Mouse (Mus musculus): Measurements from ENCODE around the gene Srsf3. TPM values are rescaled to one million over a fixed set of nuclear protein-coding genes. Genes with fewer than 3 reads are reported as not detected.
"Not testable (repeated sequence)": the region's sequence is repeated elsewhere in the genome, so short reads cannot be mapped to it uniquely, and the experiment has no call there.

The Srsf3 gene
- polyA plus RNA-seq, 1 experiment = 141 TPM

GRCm38 (mm10) chr17:29062119-29063035 lies 29.9 kb downstream of the Srsf3 start:
- DNase-seq (ENCODE audit: extremely low spot score in 1 of 2, low spot score in 1 of 2) = no peak

DNA sequence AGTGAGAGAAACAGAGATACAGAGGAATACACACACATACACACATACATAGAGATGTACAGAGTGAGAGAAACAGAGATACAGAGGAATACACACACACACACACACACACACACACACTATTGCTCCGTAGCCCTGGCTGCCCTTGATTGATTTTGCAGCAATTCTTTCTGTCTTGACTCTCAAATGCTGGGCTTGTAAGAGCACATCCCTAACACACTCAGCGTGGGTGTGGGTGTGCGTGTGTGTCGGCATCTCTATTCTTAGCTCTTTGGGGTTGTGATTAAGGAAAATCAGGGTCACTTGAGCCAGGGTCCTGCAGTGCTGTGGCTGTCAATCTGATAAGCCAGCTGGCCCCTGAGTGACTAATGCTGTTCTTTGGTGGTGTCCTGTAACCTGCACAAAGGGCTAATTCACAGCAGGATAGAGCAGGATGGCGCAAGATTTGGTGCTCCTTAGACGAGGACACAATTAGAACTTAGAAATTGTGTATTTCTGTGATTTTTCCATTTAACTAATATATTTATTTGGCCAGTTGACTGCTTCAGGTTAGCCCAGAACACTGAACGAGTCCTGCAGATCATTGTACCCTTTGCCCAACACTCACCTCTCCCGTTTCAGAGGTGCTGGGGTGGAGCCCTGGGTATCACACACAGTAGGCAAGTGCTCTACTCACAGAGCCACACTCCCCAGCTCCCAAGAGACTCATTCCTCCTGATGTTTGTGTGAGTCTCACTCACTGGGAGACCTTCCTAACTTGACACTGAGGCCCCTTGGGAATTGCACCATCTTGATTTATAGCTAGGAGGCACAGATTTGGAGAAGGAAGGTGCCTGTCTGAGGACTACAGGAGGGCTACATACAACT lies 30.9 kb downstream of the Srsf3 start:
- DNase-seq (ENCODE audit: extremely low spot score in 1 of 2, low spot score in 1 of 2) = no peak

GRCm38 (mm10) chr17:29063988-29064285 lies 31.5 kb downstream of the Srsf3 start:
- no peak for DNase-seq (ENCODE audit: extremely low spot score in 1 of 2, low spot score in 1 of 2)

DNA sequence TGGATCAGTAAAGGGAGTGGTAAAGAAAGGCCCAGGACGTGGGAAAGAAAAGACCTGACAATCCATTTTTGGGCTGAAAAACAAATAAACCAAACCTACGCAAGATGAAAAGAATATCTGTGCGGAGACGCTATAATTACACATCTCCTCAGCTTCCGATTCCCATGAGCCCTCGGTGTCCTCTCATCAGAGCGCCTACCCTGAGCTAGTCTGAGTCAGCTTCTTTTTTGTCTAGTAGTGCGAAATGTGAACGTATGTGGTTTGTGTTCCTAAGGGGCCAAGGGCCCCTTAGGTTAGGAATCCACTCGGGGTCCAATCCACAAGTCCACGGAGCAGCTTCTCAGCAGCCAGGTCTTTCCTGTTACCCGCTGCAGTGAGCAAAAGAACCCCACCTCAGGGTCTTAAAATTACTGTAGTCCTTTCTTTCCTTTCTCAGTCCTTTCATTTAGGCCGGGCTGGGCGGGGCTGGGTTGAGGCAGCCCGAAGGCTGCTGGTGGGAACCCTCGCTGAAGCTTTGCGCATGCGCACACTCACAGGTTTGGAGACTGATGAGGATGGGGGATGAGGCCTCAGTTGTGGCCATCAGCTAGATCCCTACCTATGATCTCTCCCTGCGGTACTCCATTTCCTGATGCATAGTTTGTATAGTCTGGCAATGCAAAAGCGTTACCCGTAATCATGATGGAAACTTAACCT lies 33.0 kb downstream of the Srsf3 start:
- DNase-seq (ENCODE audit: extremely low spot score in 1 of 2, low spot score in 1 of 2) = no peak

GRCm38 (mm10) chr17:29065971-29066370 lies 33.5 kb downstream of the Srsf3 start:
- DNase-seq (ENCODE audit: extremely low spot score in 1 of 2, low spot score in 1 of 2) = no peak

- DNase-seq (ENCODE audit: extremely low spot score in 1 of 2, low spot score in 1 of 2) = not testable (repeated sequence)
These were observed 35.0 kb downstream of the Srsf3 start for GRCm38 (mm10) chr17:29067416-29067815.

DNA sequence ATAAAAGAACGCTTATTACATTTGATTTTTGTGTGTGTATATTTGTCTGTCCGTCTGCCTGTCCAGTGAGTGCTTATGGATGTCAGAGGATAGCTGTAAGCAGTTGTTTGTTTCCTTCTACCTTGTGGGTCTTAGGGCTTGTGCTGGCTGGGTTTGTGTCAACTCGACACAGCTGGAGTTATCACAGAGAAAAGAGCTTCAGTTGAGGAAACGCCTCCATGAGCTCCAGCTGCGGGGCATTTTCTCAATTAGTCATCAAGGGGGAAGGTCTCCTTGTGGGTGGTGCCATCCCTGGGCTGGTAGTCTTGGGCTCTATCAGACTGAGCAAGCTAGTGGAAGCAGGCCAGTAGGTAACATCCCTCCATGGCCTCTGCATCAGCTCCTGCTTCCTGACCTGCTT lies 35.4 kb downstream of the Srsf3 start:
- DNase-seq (ENCODE audit: extremely low spot score in 1 of 2, low spot score in 1 of 2) = no peak

DNA sequence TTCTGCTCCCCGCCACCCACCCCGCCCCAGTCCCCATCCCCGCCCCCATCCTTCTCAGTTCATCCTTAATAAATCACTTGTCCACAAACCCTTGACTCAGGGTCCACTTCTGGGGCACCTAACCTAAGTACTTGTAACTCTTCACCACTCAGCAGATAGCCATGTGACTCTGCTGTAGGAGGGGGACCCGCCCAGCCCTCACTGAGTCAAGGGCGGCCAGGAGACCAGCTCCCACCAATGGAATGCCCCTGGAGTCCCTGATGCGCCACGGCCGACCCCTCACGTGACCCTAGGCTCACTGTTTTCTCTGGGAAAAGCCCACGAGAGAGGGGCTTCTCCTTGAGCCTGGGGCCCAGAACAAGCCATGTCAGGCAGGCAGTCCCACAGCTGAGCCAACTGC lies 36.6 kb downstream of the Srsf3 start:
- DNase-seq (ENCODE audit: extremely low spot score in 1 of 2, low spot score in 1 of 2) = no peak

DNA sequence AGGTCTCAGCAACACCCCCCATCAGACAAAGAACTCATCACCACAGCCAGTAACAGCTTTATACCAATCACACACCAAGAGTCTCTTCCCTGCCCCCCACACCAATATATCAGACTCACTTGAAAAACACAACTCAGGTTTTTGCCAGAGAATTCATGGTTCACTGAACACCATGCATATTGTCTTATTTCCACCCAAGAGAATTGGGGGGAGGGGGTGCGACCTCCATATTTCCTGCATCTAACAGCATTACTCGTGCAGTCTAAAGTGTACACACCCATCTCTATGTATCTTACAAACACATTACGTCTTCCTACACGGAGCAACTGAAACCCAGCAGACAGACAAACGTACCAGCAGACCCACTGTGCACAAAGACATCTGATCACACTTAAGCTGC lies 39.4 kb downstream of the Srsf3 start:
- no peak for DNase-seq (ENCODE audit: extremely low spot score in 1 of 2, low spot score in 1 of 2)

DNA sequence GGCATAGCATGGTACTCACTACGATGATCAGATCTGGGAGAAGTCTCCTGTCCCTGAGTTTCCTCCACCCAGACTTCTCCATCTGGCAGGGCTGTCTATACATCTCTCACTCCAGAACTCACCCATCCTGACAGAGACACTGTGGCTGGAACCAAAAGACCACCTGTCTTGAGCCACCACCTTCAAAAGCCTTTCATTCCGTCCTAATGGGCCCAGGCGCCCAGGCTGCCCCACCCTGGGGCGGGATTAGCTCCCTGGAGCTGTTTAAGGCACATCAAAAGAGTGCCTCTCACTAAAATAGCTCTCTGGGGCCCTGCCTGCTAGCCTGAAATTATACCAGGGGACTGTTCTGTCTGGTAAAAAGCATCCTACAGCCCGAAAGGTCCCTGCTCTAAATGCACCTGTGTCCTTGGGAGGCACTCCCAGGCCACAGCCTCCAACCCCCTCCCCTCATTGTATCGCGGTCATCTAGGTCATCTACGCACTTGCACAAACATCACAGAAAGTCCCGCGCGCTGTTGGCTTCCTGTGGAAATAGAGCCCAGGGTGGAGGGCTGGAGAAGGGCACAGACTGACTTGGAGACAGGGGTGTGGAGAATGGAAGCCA lies 40.4 kb downstream of the Srsf3 start:
- DNase-seq (ENCODE audit: extremely low spot score in 1 of 2, low spot score in 1 of 2) = no peak

DNA sequence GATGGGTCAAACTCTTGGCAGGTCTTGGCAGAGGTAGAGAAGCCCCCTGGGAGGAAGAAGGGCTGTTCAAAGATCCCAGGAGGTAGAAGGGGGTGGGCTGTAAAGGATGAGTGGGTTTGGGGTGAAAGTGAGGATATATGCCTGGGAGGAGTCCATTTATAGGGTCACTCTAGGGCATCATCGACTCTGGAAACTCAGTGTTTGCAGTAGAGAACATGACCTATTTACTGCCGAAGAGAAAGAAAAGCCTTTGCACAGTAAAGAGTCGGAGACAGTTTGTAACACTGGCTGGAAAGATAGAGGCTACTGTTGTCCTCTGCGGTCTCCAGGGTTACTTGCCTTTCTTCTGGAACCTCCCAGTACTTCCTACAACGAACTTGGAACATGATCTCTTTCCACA lies 40.9 kb downstream of the Srsf3 start:
- DNase-seq (ENCODE audit: extremely low spot score in 1 of 2, low spot score in 1 of 2) = no peak

- DNase-seq (ENCODE audit: extremely low spot score in 1 of 2, low spot score in 1 of 2) = no peak
These were observed 41.7 kb downstream of the Srsf3 start for GRCm38 (mm10) chr17:29074085-29074484.

DNA sequence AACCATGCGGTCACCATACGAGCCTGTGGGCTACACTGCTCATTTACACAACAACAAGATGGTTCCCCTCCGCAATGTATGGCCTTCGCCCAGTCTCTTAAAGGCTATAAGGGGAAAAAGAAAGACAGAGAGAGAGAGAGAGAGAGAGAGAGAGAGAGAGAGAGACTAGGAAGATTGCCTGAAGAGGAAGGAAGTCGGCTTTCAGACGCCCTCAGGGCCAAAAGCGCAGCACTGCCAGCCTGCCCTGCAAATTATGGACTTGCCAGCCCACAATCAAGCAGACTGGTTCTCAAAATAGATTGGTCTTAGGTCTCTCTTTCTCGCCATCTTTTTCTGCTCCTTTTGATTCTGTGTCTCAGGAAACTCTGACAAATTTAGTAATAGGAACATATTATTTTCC lies 43.8 kb downstream of the Srsf3 start:
- DNase-seq (ENCODE audit: extremely low spot score in 1 of 2, low spot score in 1 of 2) = no peak

DNA sequence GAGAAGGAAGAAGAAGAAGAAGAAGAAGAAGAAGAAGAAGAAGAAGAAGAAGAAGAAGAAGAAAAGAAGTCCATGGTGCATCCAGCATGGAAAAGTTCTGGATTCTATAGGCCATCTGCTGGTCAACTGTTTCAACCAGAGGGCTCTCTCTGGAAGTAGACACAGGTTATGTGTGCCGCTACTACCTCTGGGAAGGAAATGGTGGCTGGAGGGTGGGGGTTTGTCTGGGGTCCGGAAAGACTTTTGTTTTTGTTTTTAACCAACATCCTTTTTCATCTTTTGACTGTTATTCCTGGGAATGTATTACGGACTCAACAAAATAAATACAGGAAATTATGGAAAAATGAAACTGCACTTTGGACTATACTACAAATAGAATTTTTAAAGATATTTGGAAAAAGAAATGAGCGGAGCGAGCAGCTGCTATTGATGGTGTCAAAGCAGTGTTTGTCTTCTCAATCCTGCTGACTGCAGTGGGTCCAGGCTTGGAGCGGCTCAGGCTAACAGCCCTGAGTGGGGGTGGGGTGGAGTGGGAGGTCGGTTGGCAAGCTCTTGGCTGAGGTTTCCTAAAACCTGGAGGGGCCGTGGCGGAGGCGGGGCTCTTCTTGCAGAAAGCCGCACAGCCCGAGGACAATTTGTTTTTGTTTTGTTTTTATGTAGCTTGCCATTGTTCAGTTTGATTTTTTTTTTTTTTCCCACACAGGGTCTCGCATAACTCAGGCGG lies 45.5 kb downstream of the Srsf3 start:
- DNase-seq (ENCODE audit: extremely low spot score in 1 of 2, low spot score in 1 of 2) = peak in 1 of 2 experiments; percentile 66

DNA sequence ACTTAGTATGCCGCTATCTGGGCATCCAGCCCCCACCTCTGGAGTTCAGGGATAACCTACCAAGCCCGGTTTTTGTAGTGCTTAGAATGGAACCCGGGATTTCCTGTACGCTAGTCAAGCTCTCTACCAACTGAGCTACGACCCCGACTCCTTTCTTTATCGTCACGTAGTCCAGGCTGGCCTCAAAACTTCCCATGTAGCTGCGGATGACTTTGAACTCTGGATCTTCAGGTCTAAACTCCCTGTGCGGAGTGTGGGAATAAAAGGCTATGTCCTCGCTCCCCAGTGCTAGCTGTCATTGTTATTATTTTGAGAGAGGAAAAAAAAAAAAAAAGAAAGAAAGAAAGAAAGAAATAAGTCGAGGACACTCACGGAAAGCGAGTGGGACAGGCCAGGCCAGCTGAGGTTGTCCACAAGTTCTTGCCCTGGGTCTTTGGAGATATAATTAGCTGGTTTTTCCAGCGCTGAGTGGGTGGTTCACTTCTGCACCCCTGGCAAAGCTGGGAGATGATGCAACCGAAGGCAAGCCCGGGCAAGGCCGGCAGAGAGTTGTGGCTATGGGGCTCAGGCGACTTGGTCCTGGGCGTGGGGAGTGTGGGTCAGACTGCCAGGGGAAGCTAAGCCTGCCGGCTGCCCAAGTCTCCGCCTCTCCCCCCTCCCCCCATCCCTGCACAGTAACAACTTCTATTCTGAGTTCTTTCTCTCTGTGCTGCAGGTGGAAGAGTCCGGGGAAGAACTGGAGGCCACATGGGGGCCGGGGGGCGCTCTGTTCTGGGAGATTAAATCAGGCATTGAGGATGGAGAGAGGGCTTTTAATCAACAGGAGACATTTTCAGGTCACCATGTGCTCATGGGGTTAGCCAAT lies 46.3 kb downstream of the Srsf3 start:
- DNase-seq (ENCODE audit: extremely low spot score in 1 of 2, low spot score in 1 of 2) = no peak

GRCm38 (mm10) chr17:29080758-29081617 lies 48.6 kb downstream of the Srsf3 start:
- no peak for DNase-seq (ENCODE audit: extremely low spot score in 1 of 2, low spot score in 1 of 2)

DNA sequence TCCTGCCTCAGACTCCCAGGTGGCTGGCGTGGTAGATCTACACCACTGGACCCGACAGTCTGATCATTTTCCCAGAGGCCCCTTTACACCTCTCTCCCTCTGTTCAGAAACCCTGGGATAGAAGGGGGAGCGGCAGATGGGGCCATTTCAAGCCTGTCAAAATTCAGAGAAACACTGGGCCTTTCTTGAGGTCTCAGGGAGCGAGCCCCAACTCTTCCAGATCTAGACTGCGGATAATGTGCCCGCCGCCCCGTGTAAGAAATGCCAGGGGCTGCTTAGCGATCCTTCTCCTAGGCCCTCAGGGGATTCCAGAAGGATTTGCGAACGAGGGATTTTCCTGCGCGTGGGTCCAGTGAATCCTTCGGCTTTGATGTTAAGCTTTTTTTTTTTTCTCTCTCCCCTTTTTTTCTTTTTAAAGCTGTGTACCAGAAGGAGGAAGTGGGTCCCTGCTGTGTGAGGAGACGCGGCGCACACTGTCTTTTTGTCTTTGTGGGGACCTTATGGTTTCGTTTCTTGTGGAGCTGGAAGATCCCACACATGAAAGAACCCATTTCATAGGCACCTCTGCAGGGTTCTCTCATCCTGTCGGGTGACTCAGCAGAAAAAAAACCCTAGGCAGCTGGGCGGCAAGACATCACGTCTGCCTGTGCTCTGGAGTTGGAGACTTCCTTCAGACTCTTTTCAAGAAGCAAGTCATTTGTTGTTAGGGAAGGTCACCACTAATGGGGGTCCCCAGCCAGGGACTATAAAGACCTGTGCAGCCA lies 49.4 kb downstream of the Srsf3 start:
- DNase-seq (ENCODE audit: extremely low spot score in 1 of 2, low spot score in 1 of 2) = peak in 1 of 2 experiments; percentile 63
